Mouse (Mus musculus): Measurements from ENCODE around the gene Cyp46a1.
A peak's percentile ranks its signal among the peaks of the same experiment; 100 is the strongest.

Gene Cyp46a1

DNA sequence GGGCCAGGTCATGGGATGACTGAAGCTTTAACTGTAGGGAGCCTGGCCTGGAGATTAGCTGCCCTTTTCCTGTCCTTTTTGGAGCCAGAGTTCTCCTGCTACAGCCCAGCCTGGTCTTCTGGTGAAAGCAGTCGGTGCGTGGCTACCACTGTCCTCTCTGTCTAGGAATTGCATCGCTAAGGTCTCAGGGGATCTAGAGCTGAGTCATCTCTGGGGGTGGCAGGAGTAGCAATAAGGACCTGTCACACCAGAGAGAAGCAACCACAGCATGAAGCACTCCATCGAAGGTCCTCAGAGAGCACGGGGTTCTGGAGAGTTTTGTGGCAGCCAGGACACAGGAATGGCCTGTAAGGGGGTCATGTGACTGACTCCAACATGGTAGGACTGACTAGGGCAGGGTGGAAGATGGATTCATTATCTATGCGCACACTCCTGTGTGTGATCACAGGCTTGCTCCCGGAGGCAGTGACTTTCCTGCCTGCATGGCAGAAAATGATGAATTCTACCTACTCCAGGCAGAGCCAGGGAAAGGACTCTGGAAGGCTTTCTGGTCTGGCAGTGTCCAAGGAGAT, 23.6 kb upstream of the Cyp46a1 start:
- DNase-seq (ENCODE audit: inconsistent age in 2 of 2, low spot score in 1 of 2), result no peak

DNA sequence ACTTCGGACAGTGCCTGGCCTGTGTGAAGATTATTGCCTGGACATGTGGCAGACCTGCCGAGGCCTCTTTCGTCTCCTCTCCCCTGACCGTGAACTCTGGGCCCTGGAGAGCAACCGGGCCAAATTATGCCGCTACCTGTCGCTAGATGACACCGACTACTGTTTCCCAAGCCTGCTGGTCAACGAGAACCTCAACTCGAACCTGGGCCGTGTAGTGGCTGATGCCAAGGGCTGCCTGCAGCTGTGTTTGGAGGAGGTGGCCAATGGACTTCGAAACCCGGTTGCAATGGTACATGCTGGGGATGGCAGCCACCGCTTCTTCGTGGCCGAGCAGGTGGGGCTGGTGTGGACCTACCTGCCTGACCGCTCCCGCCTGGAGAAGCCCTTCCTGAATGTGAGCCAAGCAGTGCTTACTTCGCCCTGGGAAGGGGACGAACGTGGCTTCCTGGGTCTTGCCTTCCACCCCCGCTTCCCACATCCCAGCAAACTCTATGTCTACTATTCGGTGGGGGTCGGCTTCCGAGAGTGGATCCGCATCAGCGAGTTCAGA, 22.4 kb upstream of the Cyp46a1 start:
- DNase-seq (ENCODE audit: inconsistent age in 2 of 2, low spot score in 1 of 2), result no peak

GRCm38 (mm10) chr12:108312432-108312851, 21.7 kb upstream of the Cyp46a1 start:
- DNase-seq (ENCODE audit: inconsistent age in 2 of 2, low spot score in 1 of 2), result no peak

DNA sequence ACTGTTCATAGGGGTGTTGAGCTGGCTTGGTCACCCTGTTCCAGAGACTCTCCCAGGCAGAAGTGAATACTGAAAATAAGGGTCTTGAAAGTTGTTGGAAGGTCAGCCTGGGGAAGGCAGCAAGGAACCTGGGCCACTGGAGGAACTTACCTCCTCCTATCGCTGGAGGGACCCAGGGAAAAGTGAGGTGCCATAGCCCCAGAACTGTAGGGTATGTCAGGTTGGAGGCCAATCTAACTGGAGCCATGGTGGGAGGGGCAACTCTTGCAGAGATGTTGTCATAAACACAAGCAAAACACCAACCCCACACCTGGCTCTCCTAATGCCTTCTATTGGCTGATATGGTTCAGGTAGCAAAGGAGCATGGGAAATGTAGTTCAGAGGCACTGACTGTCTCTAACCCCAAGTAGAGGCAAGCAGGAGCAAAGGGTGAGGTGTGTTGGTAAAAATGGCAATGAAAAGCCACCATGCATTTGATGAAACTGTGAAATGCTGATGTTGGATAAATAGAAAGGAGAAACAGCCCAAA, 20.9 kb upstream of the Cyp46a1 start:
- no peak for DNase-seq (ENCODE audit: inconsistent age in 2 of 2, low spot score in 1 of 2)

- DNase-seq (ENCODE audit: inconsistent age in 2 of 2, low spot score in 1 of 2), result no peak
These were observed 18.4 kb upstream of the Cyp46a1 start for GRCm38 (mm10) chr12:108315818-108316217.

GRCm38 (mm10) chr12:108316655-108317054, 17.5 kb upstream of the Cyp46a1 start:
- no peak for DNase-seq (ENCODE audit: inconsistent age in 2 of 2, low spot score in 1 of 2)

- no peak for DNase-seq (ENCODE audit: inconsistent age in 2 of 2, low spot score in 1 of 2)
These were observed 16.9 kb upstream of the Cyp46a1 start for GRCm38 (mm10) chr12:108317201-108317738.

DNA sequence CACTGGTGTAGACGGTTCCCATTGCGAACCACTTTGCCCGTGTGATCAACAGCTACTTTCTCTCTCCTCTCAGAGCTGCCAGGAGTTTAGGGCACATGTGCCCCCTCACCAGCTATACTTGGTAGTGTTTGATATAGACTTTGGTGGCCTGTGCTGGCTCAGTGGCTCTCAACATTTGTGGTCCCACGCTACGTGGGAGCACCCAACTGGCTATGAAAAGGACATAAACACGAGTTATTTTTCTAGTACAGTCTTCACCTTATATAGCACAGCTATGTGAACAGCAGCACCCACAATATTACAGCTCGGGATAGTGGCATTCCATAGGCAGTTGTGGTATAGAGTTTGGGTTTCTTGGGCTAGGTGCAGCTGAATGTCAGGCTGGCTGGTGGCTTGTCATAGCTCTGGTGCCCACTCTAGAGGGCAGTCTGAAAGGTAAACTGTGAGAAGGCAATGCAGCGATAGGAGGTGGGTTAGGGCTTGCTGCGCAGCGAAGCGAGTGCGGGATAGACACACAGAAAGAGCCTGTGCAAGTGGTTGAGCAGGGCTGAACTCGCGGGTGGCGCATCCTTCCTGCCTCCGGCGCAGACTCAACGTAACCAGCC, 16.3 kb upstream of the Cyp46a1 start:
- DNase-seq (ENCODE audit: inconsistent age in 2 of 2, low spot score in 1 of 2), result no peak

DNA sequence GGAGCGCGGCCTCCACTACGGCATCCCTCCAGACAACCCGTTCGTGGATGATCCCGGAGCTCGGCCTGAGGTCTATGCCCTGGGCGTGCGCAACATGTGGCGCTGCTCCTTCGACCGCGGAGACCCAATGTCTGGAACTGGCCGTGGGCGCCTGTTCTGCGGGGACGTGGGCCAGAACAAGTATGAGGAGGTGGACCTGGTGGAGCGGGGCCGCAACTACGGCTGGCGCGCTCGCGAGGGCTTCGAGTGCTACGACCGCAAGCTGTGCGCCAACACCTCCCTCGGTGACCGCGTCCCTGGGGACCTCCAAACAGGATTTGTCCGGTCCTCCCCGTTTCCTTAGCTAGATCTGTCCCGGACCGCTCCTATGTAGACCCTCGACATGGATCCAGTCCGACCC, 15.7 kb upstream of the Cyp46a1 start:
- no peak for DNase-seq (ENCODE audit: inconsistent age in 2 of 2, low spot score in 1 of 2)

DNA sequence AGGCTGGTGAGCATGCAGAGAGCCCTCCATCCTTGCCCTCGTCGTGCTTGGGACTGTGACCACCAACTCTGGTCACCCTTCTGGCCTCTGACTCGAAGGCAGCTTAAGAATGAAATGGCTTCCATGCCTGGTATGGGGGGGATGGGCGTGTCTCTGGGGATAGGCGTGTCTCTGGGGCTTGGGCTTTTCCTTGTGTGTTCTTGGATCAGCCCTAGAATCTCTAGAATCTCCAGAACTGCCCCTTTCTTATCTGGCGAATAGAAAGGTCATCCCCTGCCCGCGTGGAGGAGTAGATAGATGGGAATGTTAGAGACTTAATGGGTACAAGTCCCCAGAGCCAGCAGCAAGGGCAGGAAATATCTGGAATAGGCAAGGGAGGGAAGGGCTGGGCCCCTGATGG, 14.1 kb upstream of the Cyp46a1 start:
- DNase-seq (ENCODE audit: inconsistent age in 2 of 2, low spot score in 1 of 2), result no peak

DNA sequence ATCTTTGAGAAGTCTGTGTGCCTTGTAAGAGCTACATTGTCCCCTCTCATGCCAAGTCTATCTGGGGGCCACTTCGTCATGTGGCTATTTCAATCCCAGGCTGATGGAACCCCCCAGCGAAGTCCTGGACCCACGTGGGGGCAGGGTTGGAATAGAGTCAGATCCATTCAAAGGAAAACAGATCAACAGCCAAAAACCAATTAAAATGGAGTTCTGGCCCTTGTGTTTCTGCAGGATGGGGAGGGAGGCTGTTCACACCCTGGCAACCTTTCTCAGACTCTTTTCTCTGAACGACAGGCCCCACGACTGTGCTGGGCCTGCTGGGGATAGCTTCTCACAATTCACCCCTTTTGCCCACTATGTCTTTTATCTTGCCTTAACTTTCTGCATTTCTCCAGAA, 7.8 kb upstream of the Cyp46a1 start:
- DNase-seq (ENCODE audit: inconsistent age in 2 of 2, low spot score in 1 of 2), result no peak

DNA sequence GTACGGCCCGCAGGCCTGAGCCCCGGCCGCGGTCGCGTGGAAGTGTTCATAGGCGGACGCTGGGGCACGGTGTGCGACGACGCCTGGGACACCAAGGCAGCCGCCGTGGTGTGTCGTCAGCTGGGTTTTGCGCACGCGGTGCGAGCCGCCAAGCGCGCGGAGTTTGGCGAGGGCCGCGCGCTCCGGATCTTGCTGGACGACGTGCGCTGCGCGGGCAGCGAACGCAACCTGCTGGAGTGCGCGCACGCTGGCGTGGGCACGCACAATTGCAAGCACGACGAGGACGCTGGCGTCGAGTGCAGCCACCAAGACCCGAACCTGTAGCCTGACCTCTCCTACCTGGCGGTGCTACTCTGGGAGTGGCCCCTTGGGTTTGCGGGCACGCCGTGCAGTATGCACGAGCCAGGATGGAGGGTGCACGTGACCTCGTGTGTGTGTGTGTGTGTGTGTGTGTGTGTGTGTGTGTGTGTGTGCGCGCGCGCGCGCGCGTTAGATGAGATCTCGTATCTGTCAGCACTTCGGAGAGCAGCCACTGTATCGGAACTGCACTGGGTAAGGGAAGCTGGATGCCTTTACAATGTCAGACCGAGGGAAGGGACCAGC, 6.2 kb upstream of the Cyp46a1 start:
- peak in 1 of 2 experiments; percentile 47 for DNase-seq (ENCODE audit: inconsistent age in 2 of 2, low spot score in 1 of 2)

DNA sequence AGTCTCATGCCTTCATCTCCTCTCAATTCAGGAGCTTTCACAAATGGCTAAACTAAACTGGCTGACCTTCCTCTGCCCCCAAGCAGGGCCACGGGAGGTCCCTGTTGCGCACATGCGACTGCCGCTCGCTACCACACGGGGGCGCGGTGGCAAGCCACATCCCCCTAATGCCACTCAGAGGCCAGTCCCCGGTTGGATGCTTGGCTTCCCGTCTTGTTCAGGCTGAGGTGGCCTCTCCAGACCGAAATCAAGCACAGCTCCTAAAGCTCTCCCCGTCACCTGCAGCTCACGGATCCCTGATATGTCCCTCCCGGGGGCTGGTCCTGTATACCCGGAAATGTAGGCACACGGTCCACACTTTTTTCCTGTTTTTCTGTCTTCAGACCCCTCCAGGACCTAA, 1.1 kb upstream of the Cyp46a1 start:
- DNase-seq (ENCODE audit: inconsistent age in 2 of 2, low spot score in 1 of 2), result peak; percentile 90 to 95

- DNase-seq (ENCODE audit: inconsistent age in 2 of 2, low spot score in 1 of 2), result no peak
These were observed 699 bp upstream of the Cyp46a1 start for GRCm38 (mm10) chr12:108333481-108333882.

GRCm38 (mm10) chr12:108334529-108334928, 348 bp downstream of the Cyp46a1 start:
- DNase-seq (ENCODE audit: inconsistent age in 2 of 2, low spot score in 1 of 2), result no peak

- DNase-seq (ENCODE audit: inconsistent age in 2 of 2, low spot score in 1 of 2), result peak; percentile 29 to 66
These were observed 4.5 kb downstream of the Cyp46a1 start for GRCm38 (mm10) chr12:108338572-108339190.

- DNase-seq (ENCODE audit: inconsistent age in 2 of 2, low spot score in 1 of 2), result no peak
These were observed 14.0 kb downstream of the Cyp46a1 start for GRCm38 (mm10) chr12:108348151-108348550.

DNA sequence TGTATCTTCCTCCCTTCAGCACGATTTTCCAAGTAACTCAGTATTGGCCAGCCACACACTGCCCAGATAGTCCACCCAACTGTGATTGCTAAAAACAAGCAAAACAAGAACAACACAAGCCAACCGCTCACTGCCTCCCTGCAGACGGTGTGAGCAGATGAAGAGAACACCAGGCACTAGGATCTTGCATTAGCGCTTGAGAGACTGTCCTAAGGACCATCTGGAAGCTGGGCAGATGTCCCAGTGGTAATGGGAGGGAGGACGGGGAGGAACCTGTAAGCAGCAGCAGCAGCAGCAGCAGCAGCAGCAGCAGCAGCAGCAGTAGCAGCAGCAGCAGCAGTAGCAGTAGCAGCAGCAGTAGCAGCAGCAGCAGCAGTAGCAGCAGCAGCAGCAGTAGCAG, 14.8 kb downstream of the Cyp46a1 start:
- no peak for DNase-seq (ENCODE audit: inconsistent age in 2 of 2, low spot score in 1 of 2)

DNA sequence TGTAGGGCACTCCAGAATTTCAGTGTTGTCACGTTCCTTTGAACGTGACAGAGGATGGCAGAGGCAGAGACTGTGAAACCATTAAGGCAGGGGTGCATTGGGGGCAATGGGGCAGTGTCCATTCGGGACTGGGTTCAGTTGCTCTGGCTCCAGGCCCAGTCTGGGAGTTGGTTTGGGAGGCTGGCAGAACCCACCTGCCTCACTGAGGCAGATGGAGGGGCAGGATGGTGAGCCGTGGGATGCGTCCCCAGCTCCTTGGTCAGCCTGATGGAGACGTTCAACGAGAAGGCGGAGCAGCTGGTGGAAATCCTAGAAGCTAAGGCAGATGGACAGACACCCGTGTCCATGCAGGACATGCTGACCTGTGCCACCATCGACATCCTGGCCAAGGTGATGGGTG, 16.8 kb downstream of the Cyp46a1 start:
- no peak for DNase-seq (ENCODE audit: inconsistent age in 2 of 2, low spot score in 1 of 2)

DNA sequence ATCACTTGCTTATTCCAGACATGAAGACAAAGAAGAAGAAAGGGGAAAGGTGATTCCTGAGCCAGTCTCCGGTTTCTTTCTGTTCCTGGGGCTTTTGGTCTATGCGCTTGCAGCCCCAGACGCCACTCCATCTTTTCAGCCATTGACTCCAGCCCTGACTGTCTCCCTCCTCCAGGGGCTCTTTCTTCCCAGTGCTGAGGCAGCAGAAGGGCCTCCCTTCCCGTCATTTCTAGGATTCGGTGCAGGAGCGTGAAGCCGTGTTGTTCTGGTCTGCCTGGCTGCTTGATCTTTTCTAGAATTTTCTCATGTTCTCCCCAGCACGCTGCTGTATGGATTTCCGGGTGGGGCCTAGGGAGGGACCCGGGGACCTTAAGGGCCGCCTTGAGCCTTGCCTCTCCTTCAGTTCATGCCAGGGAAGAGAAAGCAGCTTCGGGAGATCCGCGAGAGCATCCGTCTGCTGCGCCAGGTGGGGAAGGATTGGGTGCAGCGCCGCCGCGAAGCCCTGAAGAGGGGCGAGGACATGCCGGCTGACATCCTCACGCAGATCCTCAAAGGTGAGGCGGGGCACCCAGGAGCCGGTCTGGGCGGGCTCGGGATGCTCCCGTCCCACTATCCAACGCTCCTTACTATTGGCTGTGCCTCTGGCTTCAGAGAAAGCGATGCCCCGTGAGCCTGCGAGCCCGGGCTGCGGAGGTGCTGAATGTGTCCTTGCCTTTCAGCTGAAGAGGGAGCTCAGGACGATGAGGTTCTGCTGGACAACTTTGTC, 18.4 kb downstream of the Cyp46a1 start:
- no peak for DNase-seq (ENCODE audit: inconsistent age in 2 of 2, low spot score in 1 of 2)

DNA sequence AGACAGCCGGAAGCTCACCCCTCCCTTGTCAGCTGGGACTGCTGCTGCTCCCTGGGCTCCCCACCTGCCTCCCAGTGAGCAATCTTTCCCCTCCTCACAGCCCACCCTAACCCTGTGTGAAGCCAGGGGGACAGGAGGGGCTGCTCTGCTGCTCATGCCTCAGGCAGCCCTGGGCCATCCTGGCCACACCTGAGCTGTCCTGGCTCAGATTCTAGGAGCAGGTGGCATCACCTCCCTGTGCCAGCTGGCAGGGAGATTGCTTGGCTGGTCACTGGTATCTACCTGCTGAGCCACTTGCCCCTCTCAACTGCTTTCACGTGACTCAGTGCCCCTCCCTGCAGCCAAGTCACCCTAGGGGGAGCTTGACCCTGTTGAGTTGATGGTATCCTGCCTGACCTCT, 20.1 kb downstream of the Cyp46a1 start:
- DNase-seq (ENCODE audit: inconsistent age in 2 of 2, low spot score in 1 of 2), result no peak
